Mouse (Mus musculus): ENCODE measurements around the gene Sh3d21. TPM values are rescaled to one million over a fixed set of nuclear protein-coding genes. Genes with fewer than 3 reads are reported as not detected.

Gene Sh3d21
- total and polyA plus RNA-seq, 3 experiments = 0.27 to 0.69 (median 0.53) TPM

DNA sequence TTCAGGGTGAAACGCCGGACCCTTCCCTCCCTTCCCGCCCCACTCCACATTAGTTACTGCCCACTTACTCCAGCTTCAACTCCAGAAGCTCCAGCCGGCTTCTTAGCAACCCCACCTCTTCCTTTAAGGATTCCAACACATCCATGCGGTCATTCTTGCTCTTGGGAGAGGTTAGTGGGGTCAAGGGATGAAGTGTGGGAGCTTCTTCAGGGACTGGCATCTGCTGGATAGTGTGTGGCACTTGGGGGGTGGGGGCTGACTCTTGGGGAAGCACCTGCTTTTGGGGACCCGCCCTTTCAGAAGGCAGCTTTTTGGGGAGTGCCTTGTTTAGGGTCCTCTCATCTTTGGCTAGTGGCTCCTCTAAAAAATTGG, 12.4 kb downstream of the Sh3d21 start:
- Histone ChIP-seq H3K9me3 (replicated peaks) (no peaks in the 10 kb centered on the region), H3K4me3 (ENCODE audit: low read depth, low read length) (no peak overlapping the region), H3K27me3 (ENCODE audit: insufficient read depth, low read length) (peaks cover 51% of the 10 kb centered on the region), H3K36me3 (replicated peaks) (no peaks in the 10 kb centered on the region), H3K4me1 (ENCODE audit: insufficient read depth, low read depth, low read length) (peaks cover 23% of the 10 kb centered on the region)
- ATAC-seq (ENCODE audit: extremely low read depth, insufficient number of reproducible peaks, low FRiP score, poor library complexity, severe bottlenecking) = no peak
- no peak for TF ChIP-seq CTCF (IDR thresholded peaks at IDR 0.05; ENCODE audit: low read depth, low read length)
- DNase-seq (ENCODE audit: low spot score) = no peak

DNA sequence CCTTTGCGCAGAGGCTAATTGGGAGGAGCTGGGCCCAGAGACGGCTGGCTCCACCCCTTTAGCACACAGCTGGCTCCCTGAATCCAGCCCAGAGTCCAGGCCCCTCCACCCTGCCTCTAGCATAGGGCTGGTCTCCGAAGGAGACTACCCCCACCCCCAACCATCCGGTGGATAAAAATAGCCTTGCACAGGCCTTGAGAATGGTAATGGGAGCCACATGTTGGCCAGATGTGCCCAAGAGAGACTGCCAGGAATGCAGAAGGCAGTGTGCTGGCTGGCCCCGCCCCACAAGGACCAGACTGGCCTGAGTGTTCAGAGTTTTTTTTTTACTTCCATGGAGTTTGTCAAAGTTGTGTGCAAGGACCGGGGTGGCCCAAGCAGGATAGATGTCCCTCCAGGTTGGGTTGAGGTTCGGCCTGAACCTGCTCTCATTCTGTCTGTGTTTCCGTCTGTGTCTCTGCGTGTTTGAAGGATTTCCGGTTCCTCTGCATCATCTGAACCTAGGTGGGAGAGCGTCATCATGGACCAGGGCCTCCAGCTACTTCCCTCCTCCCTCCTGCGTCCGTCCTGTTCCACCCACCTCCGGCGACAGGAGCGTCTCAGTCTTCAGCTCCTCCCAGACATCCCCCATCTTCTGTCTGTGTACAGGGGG, 12.9 kb downstream of the Sh3d21 start:
- no peak overlapping the region for H3K4me3 ChIP-seq (ENCODE audit: low read depth, low read length)
- no peak for DNase-seq (ENCODE audit: low spot score)

DNA sequence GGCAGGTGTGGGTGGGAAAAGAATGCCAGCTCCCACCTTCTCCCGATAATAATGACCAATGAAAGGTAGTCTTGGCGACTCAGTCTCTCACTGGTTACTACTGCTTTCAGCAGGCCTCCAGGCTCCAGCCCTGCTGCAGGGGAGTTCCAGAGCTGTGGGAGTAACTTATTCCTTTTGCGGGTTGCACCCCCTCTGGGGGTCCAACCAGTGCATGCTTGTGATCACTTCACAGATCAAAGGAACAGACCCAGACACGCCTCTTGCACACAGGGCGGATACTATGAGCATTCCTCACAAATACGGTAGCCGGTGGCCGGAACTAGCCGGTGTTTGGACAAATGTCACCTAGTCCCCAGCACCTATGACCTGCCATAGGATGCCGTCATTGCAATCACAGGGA, 13.5 kb downstream of the Sh3d21 start:
- H3K27me3 ChIP-seq (ENCODE audit: insufficient read depth, low read length) = peaks cover 56% of the 10 kb centered on the region
- no peaks in the 10 kb centered on the region for H3K36me3 ChIP-seq (replicated peaks)
- peaks cover 12% of the 10 kb centered on the region for H3K4me1 ChIP-seq (ENCODE audit: insufficient read depth, low read depth, low read length)
- DNase-seq (ENCODE audit: low spot score) (no peak), ATAC-seq (ENCODE audit: extremely low read depth, insufficient number of reproducible peaks, low FRiP score, poor library complexity, severe bottlenecking) (no peak)
- no peak overlapping the region for H3K4me3 ChIP-seq (ENCODE audit: low read depth, low read length)
- TF ChIP-seq TAL1 (conservative IDR thresholded peaks at IDR 0.05; ENCODE audit: low read depth, low read length) (no peak), GATA2 (IDR thresholded peaks at IDR 0.05; ENCODE audit: borderline replicate concordance, low read depth, low read length) (no peak), CTCF (IDR thresholded peaks at IDR 0.05; ENCODE audit: low read depth, low read length) (no peak), POLR2AphosphoS5 (IDR thresholded peaks at IDR 0.05; ENCODE audit: insufficient replicate concordance, low read depth, low read length) (no peak), GATA1 (IDR thresholded peaks at IDR 0.05; ENCODE audit: borderline replicate concordance, low read length) (no peak)
- H3K9me3 ChIP-seq (replicated peaks) = no peaks in the 10 kb centered on the region

More for the DNA sequence above, 12.9 kb downstream of the Sh3d21 start:
- TF ChIP-seq CTCF (IDR thresholded peaks at IDR 0.05; ENCODE audit: low read depth, low read length) (no peak), POLR2AphosphoS5 (IDR thresholded peaks at IDR 0.05; ENCODE audit: insufficient replicate concordance, low read depth, low read length) (no peak), GATA1 (IDR thresholded peaks at IDR 0.05; ENCODE audit: borderline replicate concordance, low read length) (no peak), TAL1 (conservative IDR thresholded peaks at IDR 0.05; ENCODE audit: low read depth, low read length) (no peak), GATA2 (IDR thresholded peaks at IDR 0.05; ENCODE audit: borderline replicate concordance, low read depth, low read length) (no peak)
- ATAC-seq (ENCODE audit: extremely low read depth, insufficient number of reproducible peaks, low FRiP score, poor library complexity, severe bottlenecking) = no peak
- peaks cover 18% of the 10 kb centered on the region for H3K4me1 ChIP-seq (ENCODE audit: insufficient read depth, low read depth, low read length)
- peaks cover 56% of the 10 kb centered on the region for H3K27me3 ChIP-seq (ENCODE audit: insufficient read depth, low read length)
- H3K36me3 ChIP-seq (replicated peaks) = no peaks in the 10 kb centered on the region
- H3K9me3 ChIP-seq (replicated peaks) = no peaks in the 10 kb centered on the region

DNA sequence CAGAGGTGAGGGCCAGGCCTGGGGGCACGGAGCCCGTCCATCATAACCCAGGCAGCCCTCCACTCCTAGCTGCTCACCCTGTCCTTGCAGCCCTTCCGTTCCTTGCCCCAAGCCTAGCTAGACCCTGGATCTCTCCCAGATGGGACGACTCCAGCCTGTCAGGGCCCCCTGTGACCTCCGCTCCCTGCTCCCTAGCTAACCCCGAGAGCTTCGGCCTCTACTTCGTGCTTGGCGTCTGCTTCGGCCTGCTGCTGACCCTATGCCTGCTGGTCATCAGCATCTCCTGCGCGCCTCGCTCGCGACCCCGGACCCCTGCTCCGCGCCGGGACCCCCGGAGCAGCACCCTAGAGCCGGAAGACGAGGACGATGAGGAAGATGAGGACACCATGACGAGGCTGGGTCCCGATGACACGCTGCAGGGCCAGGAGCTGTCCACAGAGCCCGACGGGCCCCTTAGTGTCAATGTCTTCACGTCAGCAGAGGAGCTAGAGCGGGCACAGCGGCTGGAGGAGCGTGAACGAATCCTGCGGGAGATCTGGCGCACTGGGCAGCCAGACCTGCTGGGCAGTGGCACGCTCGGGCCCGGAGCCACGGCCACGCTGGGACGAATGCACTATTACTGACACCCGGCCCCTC, 14.1 kb downstream of the Sh3d21 start:
- peaks cover 56% of the 10 kb centered on the region for H3K27me3 ChIP-seq (ENCODE audit: insufficient read depth, low read length)
- H3K4me3 ChIP-seq (ENCODE audit: low read depth, low read length) = peak overlapping the region; percentile 68
- TF ChIP-seq GATA1 (IDR thresholded peaks at IDR 0.05; ENCODE audit: borderline replicate concordance, low read length) (no peak), GATA2 (IDR thresholded peaks at IDR 0.05; ENCODE audit: borderline replicate concordance, low read depth, low read length) (no peak)
- no peaks in the 10 kb centered on the region for H3K36me3 ChIP-seq (replicated peaks)
- H3K9me3 ChIP-seq (replicated peaks) = no peaks in the 10 kb centered on the region
- H3K4me1 ChIP-seq (ENCODE audit: insufficient read depth, low read depth, low read length) = peaks cover 12% of the 10 kb centered on the region
- DNase-seq (ENCODE audit: low spot score) (no peak), ATAC-seq (ENCODE audit: extremely low read depth, insufficient number of reproducible peaks, low FRiP score, poor library complexity, severe bottlenecking) (no peak)

DNA sequence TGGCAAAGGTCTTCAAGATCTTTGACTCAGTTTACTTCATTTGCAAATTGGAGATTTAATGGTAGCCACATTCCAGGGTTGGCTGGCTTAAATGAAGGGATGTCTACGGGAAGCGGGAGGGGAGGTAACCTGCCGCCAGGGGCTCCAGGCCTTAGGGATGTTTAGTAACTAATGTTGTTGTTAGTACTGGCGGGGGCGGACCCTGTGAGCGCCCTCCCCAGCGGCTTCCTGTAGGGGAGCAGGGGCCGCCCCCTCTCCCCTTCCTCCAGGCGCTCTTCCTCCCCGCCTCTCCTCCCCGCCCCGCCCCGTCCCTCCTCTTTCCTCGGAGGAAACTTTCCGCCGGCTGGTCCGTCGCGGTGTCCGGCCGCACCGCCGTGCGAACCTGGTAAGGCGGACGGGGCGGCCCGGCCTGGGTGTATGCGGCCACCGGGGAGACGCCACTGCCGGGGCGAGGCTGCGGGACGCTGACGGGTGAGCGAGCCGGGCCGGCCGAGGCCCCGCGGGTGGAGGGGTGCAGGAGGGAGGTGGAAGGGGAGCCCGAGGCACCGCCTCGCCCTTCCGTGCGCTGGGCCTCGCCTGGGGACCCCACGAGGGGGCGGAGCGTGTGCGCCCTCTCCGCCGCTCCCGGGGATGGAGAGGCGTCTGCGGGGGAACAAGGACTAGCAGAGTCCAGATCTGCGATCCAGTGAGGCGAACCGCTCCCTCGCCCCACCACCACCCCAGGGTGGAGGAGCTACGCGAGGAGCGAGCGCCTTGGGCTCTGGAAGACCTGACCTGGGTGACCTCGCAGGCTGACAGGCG, 14.9 kb downstream of the Sh3d21 start:
- Histone ChIP-seq H3K27me3 (ENCODE audit: insufficient read depth, low read length) (peaks cover 56% of the 10 kb centered on the region), H3K9me3 (replicated peaks) (no peaks in the 10 kb centered on the region), H3K4me1 (ENCODE audit: insufficient read depth, low read depth, low read length) (peaks cover 12% of the 10 kb centered on the region), H3K4me3 (ENCODE audit: low read depth, low read length) (peak overlapping the region; percentile 68), H3K36me3 (replicated peaks) (no peaks in the 10 kb centered on the region)
- DNase-seq (ENCODE audit: low spot score) = peak; percentile 34
- TF ChIP-seq POLR2AphosphoS5 (IDR thresholded peaks at IDR 0.05; ENCODE audit: insufficient replicate concordance, low read depth, low read length) = no peak
- no peak for TF ChIP-seq CTCF (IDR thresholded peaks at IDR 0.05; ENCODE audit: low read depth, low read length)
- no peak for TF ChIP-seq TAL1 (conservative IDR thresholded peaks at IDR 0.05; ENCODE audit: low read depth, low read length)
- TF ChIP-seq GATA2 (IDR thresholded peaks at IDR 0.05; ENCODE audit: borderline replicate concordance, low read depth, low read length) = no peak
- TF ChIP-seq GATA1 (IDR thresholded peaks at IDR 0.05; ENCODE audit: borderline replicate concordance, low read length) = no peak
- no peak for ATAC-seq (ENCODE audit: extremely low read depth, insufficient number of reproducible peaks, low FRiP score, poor library complexity, severe bottlenecking)

DNA sequence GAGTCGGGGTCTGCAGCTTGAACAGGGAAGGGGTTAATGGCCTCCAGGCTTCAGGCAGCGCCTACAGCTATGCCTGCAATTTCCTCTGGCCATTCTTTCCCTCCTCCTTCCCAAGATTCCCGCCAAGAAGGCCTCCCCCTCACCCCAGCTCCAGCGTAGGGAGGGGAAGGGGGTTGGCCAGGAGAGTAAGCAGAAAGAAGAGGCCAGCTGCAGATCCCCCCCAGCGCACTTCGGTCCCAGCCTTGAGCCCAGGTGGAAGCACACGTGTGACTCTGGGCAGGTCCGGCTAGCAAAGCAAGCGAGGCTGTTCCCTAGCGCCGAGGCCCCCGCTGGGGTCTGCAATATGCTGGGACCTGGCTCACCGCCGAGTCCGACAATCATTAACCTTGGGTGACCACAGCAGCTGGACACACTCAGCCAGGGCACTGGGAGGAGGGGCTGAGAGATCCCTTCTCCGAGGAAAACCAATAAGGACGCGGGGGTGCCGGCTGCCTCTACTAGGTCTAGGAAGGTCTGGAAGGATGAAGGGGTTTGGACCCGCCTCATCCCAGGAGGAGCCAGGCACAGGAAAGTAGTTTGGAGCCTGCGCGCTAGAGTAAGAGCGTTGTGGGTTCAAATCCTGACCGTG, 15.6 kb downstream of the Sh3d21 start, which contains the start of gene Eva1b:
Eva1b (plus strand) TSS at position 212 of the 628 bp plus-strand sequence.
- no peak for TF ChIP-seq POLR2AphosphoS5 (IDR thresholded peaks at IDR 0.05; ENCODE audit: insufficient replicate concordance, low read depth, low read length)
- no peak for TF ChIP-seq CTCF (IDR thresholded peaks at IDR 0.05; ENCODE audit: low read depth, low read length)
- no peak for TF ChIP-seq GATA2 (IDR thresholded peaks at IDR 0.05; ENCODE audit: borderline replicate concordance, low read depth, low read length)
- no peak for TF ChIP-seq TAL1 (conservative IDR thresholded peaks at IDR 0.05; ENCODE audit: low read depth, low read length)
- TF ChIP-seq GATA1 (IDR thresholded peaks at IDR 0.05; ENCODE audit: borderline replicate concordance, low read length) = no peak
- H3K36me3 ChIP-seq (replicated peaks) = no peaks in the 10 kb centered on the region
- H3K9me3 ChIP-seq (replicated peaks) = no peaks in the 10 kb centered on the region
- ATAC-seq (ENCODE audit: extremely low read depth, insufficient number of reproducible peaks, low FRiP score, poor library complexity, severe bottlenecking) = no peak
- H3K27me3 ChIP-seq (ENCODE audit: insufficient read depth, low read length) = peaks cover 51% of the 10 kb centered on the region
- H3K4me1 ChIP-seq (ENCODE audit: insufficient read depth, low read depth, low read length) = peaks cover 12% of the 10 kb centered on the region
- DNase-seq (ENCODE audit: low spot score) = no peak
- peak within 1 kb of the TSS; percentile 68 for H3K4me3 ChIP-seq (ENCODE audit: low read depth, low read length)
